Mouse (Mus musculus) liver, embryonic 15.5 days (tissue): ENCODE data around the gene Zfp563. TPM values are rescaled to one million over a fixed set of nuclear protein-coding genes. Genes with fewer than 3 reads are reported as not detected.

ENCODE experiments used
- ATAC-seq: fragments of 200-750 bp; cut with Nextera tagmentation; 2 replicates; pipeline ENCODE4 v1.8.0; 2017; ENCODE audit warnings: moderate number of reproducible peaks, mild to moderate bottlenecking, moderate library complexity; ENCODE audit not compliant: insufficient read depth
- H3K27ac ChIP-seq: fragments of 300-500 bp; sonication (generic); replicated peaks from 2 replicates; pipeline ENCODE4 v1.5.1; 2015; ENCODE audit warnings: mild to moderate bottlenecking, inconsistent platforms
- H3K27me3 ChIP-seq: fragments of 300-500 bp; sonication (generic); 2 replicates; pipeline ENCODE4 v1.6.1; 2015; ENCODE audit warnings: mild to moderate bottlenecking, inconsistent platforms
- H3K36me3 ChIP-seq: fragments of 300-500 bp; sonication (generic); replicated peaks from 2 replicates; pipeline ENCODE4 v1.6.1; 2015; ENCODE audit warnings: moderate library complexity, mild to moderate bottlenecking, inconsistent platforms
- H3K4me1 ChIP-seq: fragments of 300-500 bp; sonication (generic); replicated peaks from 2 replicates; pipeline ENCODE4 v1.6.1; 2015; ENCODE audit warnings: inconsistent platforms
- H3K4me2 ChIP-seq: fragments of 300-500 bp; sonication (generic); 2 replicates; pipeline ENCODE4 v1.6.1; 2015; ENCODE audit warnings: moderate library complexity, mild to moderate bottlenecking, inconsistent platforms
- H3K4me3 ChIP-seq: fragments of 300-500 bp; sonication (generic); replicated peaks from 2 replicates; pipeline ENCODE4 v1.5.1; 2015; ENCODE audit warnings: mild to moderate bottlenecking, inconsistent platforms
- H3K9ac ChIP-seq: fragments of 300-500 bp; sonication (generic); 2 replicates; pipeline ENCODE4 v1.6.1; 2015; ENCODE audit warnings: moderate library complexity, mild to moderate bottlenecking, inconsistent platforms
- H3K9me3 ChIP-seq: fragments of 300-500 bp; sonication (generic); replicated peaks from 2 replicates; pipeline ENCODE4 v1.6.1; 2016; ENCODE audit warnings: inconsistent platforms
- WGBS: fragments of 180-500 bp; shearing (Covaris S2); methylation state at CpG from one replicate; pipeline ENCODE4 v1.1.7; 2015; ENCODE audit warnings: mixed read lengths; ENCODE audit not compliant: insufficient replicate concordance; 5-methylcytosine and 5-hydroxymethylcytosine counted together
- polyA plus RNA-seq: library from polyadenylated mRNA; unstranded; fragments of >200 nt; fragmentation: Nextera tagmentation; extraction: Ambion mirVana; gene quantifications from 2 replicates; pipeline ENCODE4 v1.2.1, GENCODE M21; 2015

Gene Zfp563
- 1.1 and 1.2 TPM in 2 replicates for polyA plus RNA-seq

GRCm38 (mm10) chr17:33089220-33089949 lies at the start of gene Zfp563:
Gene Zfp563 (plus strand): TSS chr17:33089310.
- H3K4me3 ChIP-seq, result peak within 1 kb of the TSS; percentile 70
- H3K4me2 ChIP-seq, result peak within 1 kb of the TSS; percentile 79
- H3K27me3 ChIP-seq, result no peaks in the 10 kb centered on the region
- no peaks in the 10 kb centered on the region for H3K9me3 ChIP-seq
- no peaks in the 10 kb centered on the region for H3K36me3 ChIP-seq
- H3K27ac ChIP-seq, result peak within 1 kb of the TSS; percentile 76
- H3K4me1 ChIP-seq, result peaks cover 24% of the 10 kb centered on the region
- WGBS, result 6% methylated on average over 34 of the region's 34 CpGs
- ATAC-seq, result peak; percentile 84
- H3K9ac ChIP-seq, result peak within 1 kb of the TSS; percentile 66

GRCm38 (mm10) chr17:33058791-33059190 lies 30.3 kb upstream of the Zfp563 start:
- ATAC-seq, result no peak
- Histone ChIP-seq H3K4me1 (no peaks in the 10 kb centered on the region), H3K36me3 (no peaks in the 10 kb centered on the region), H3K9ac (no peak overlapping the region), H3K4me2 (no peak overlapping the region), H3K27me3 (no peaks in the 10 kb centered on the region), H3K27ac (no peak overlapping the region), H3K4me3 (no peak overlapping the region), H3K9me3 (no peaks in the 10 kb centered on the region)
- 0% methylated on average over 1 of the region's 1 CpGs for WGBS

GRCm38 (mm10) chr17:33063001-33063400 lies 26.1 kb upstream of the Zfp563 start:
- no peaks in the 10 kb centered on the region for H3K27me3 ChIP-seq
- ATAC-seq, result no peak
- no peak overlapping the region for H3K9ac ChIP-seq
- H3K9me3 ChIP-seq, result no peaks in the 10 kb centered on the region
- H3K4me1 ChIP-seq, result no peaks in the 10 kb centered on the region
- no peak overlapping the region for H3K4me2 ChIP-seq
- no peaks in the 10 kb centered on the region for H3K36me3 ChIP-seq
- no peak overlapping the region for H3K27ac ChIP-seq
- 4% methylated on average over 1 of the region's 1 CpGs for WGBS
- no peak overlapping the region for H3K4me3 ChIP-seq

DNA sequence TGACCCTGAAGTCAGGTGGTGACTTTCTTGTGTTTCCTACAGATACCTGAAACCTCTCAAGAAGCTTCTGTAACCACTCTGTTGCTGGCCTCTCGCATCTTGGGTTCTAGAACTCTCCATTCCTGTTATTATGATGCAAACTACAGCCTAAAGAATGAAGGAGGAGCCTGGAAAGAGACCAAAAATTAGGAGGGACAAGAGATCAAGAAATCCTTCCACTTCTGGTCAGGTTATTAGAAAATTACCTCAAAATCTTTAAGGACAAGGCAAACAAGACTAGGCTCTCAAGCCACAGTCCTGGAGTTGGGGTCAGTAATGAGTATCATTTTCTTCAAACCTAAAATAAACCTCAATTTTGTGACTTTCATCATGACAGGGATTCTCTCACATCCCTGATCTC lies 21.2 kb upstream of the Zfp563 start, which contains the start of gene 4921501E09Rik:
Gene 4921501E09Rik (minus strand): TSS at position 101 of the 400 bp plus-strand sequence.
- Histone ChIP-seq H3K4me2 (no peak within 1 kb of the TSS), H3K4me3 (no peak within 1 kb of the TSS), H3K36me3 (no peaks in the 10 kb centered on the region), H3K27me3 (no peaks in the 10 kb centered on the region), H3K4me1 (no peaks in the 10 kb centered on the region), H3K27ac (no peak within 1 kb of the TSS), H3K9me3 (no peaks in the 10 kb centered on the region), H3K9ac (no peak within 1 kb of the TSS)
- ATAC-seq, result no peak
- 33% methylated on average over 1 of the region's 1 CpGs for WGBS

- 91% methylated on average over 1 of the region's 1 CpGs for WGBS
- Histone ChIP-seq H3K4me1 (peaks cover 24% of the 10 kb centered on the region), H3K27ac (no peak overlapping the region), H3K4me3 (no peak overlapping the region), H3K36me3 (no peaks in the 10 kb centered on the region), H3K9me3 (no peaks in the 10 kb centered on the region), H3K27me3 (no peaks in the 10 kb centered on the region), H3K4me2 (no peak overlapping the region), H3K9ac (no peak overlapping the region)
- no peak for ATAC-seq
These were observed 2.5 kb downstream of the Zfp563 start for GRCm38 (mm10) chr17:33091630-33092029.

DNA sequence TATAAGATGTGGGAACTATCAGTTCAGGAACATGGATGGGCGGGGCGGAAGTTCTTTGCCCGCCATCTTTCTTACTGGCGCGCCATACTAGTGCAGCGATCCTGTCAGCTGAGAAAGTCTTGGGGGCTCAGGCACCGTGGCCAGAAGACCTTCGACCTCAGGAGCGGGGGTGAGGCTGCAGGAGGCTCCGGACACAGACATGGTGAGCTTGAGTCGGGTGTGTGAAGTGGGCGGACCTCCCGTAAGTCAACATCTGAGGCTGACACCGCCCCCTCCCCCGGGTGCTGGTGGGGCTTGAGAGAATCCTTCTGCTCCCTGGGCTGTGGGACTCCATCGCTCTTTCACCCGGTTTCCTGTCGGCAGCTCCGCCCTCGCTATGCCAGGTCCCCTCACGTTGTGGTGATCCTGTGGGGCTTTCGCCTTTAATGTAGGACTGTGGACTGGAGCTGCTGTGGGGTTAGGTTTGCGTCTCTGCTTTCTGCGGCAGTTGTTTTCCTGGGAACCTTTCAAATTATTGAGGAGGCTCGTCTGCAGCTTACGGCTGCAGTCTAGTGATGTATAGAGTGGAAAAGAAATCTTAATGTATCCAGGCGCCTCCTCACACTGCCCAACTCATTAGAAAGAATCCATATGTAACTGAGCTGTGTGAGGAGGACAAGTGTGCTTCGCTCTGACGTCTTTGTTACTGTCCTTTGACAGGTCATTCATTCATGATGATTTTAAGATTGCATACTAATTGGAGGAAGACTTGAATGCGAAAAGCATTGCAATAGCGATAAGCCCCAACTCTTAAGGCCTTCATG lies 3.5 kb downstream of the Zfp563 start:
- Histone ChIP-seq H3K4me3 (peak overlapping the region; percentile 69), H3K4me2 (peak overlapping the region; percentile 75), H3K36me3 (no peaks in the 10 kb centered on the region), H3K27ac (peak overlapping the region; percentile 64), H3K9me3 (no peaks in the 10 kb centered on the region), H3K9ac (peak overlapping the region; percentile 58), H3K4me1 (peaks cover 24% of the 10 kb centered on the region), H3K27me3 (no peaks in the 10 kb centered on the region)
- WGBS, result 2% methylated on average over 31 of the region's 31 CpGs
- peak; percentile 65 for ATAC-seq

DNA sequence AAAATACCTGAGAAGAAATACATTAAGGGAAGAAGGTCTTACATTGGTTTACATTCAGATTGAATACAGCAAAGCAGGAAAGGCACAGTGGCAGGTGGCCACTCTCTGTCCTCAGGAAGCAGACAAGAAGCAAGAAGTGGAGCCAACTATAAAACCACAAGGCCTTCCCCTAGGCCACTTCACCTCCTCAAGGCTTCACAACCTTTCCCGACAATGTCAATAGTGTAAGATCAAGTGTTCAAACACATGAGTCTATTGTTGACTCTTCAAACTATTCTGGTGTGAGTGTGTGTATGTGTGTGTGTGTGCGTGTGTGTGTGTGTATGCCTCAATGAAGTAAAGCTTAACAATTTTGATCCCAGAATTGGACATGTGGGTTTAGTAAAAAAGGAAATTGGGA lies 8.3 kb downstream of the Zfp563 start:
- no peaks in the 10 kb centered on the region for H3K27me3 ChIP-seq
- ATAC-seq, result no peak
- no peak overlapping the region for H3K27ac ChIP-seq
- no peak overlapping the region for H3K9ac ChIP-seq
- WGBS, result 66% methylated on average over 2 of the region's 2 CpGs
- H3K4me1 ChIP-seq, result peaks cover 11% of the 10 kb centered on the region
- no peak overlapping the region for H3K4me2 ChIP-seq
- no peak overlapping the region for H3K4me3 ChIP-seq
- no peaks in the 10 kb centered on the region for H3K36me3 ChIP-seq
- H3K9me3 ChIP-seq, result no peaks in the 10 kb centered on the region

GRCm38 (mm10) chr17:33124546-33124945 lies 35.4 kb downstream of the Zfp563 start:
- no peaks in the 10 kb centered on the region for H3K9me3 ChIP-seq
- no peak for ATAC-seq
- no peaks in the 10 kb centered on the region for H3K27me3 ChIP-seq
- H3K4me2 ChIP-seq, result no peak overlapping the region
- H3K9ac ChIP-seq, result no peak overlapping the region
- H3K4me3 ChIP-seq, result no peak overlapping the region
- H3K36me3 ChIP-seq, result no peaks in the 10 kb centered on the region
- H3K27ac ChIP-seq, result no peak overlapping the region
- no peaks in the 10 kb centered on the region for H3K4me1 ChIP-seq

GRCm38 (mm10) chr17:33126257-33126656 lies 37.1 kb downstream of the Zfp563 start:
- no peak for ATAC-seq
- H3K36me3 ChIP-seq, result no peaks in the 10 kb centered on the region
- H3K4me1 ChIP-seq, result no peaks in the 10 kb centered on the region
- no peak overlapping the region for H3K4me3 ChIP-seq
- no peak overlapping the region for H3K4me2 ChIP-seq
- H3K9ac ChIP-seq, result no peak overlapping the region
- 32% methylated on average over 2 of the region's 2 CpGs for WGBS
- H3K9me3 ChIP-seq, result no peaks in the 10 kb centered on the region
- H3K27me3 ChIP-seq, result no peaks in the 10 kb centered on the region
- H3K27ac ChIP-seq, result no peak overlapping the region

DNA sequence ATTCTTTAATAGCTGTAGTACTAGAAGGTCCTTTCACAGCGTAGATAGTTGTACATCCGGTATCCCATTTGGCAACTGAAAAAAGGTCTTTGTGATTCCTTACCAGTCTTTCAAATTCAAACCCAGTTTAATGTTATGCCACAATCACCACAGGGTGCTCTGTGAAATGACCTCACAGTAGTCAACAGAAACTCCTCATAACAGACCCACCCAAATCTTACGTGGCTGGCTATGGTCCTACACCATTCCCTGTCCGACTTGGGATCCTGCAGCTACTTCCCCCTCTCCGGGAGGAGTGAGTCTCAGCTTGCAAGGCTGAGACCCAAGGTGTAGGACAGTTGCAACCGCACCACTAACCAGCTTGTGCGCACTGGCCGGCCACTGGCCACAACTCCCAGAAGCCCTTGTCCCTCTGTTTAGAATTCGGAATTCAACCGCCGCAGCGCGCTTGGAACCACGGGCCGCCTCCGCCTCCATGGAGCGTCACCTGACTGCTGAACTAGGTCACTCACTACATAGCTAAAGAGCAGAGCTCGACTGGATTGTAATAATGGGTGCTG lies 50.2 kb downstream of the Zfp563 start, which contains the start of gene Morc2b:
Gene Morc2b (minus strand): TSS at position 423 of the 560 bp plus-strand sequence.
- ATAC-seq, result no peak
- no peak within 1 kb of the TSS for H3K9ac ChIP-seq
- H3K27me3 ChIP-seq, result no peaks in the 10 kb centered on the region
- 68% methylated on average over 18 of the region's 18 CpGs for WGBS
- H3K4me2 ChIP-seq, result no peak within 1 kb of the TSS
- H3K9me3 ChIP-seq, result no peaks in the 10 kb centered on the region
- H3K4me3 ChIP-seq, result no peak within 1 kb of the TSS
- H3K36me3 ChIP-seq, result no peaks in the 10 kb centered on the region
- H3K27ac ChIP-seq, result no peak within 1 kb of the TSS
- no peaks in the 10 kb centered on the region for H3K4me1 ChIP-seq
